Mouse (Mus musculus) liver, embryonic 18 days (tissue): ENCODE data around the gene Mroh8. TPM values are rescaled to one million over a fixed set of nuclear protein-coding genes. Genes with fewer than 3 reads are reported as not detected.

ENCODE experiments used
- polyA plus RNA-seq: library from polyadenylated mRNA; depleted of rRNA; stranded (reverse); fragments of >200 nt; gene quantifications from 2 replicates; pipeline ENCODE4 v1.2.3, GENCODE M21; 2012; rRNA removed

Gene Mroh8
- polyA plus RNA-seq: 0.10 TPM in 2 replicates

GRCm38 (mm10) chr2:157279416-157279800 is at the start of gene Mroh8:
Mroh8 (minus strand) TSS chr2:157279549.

GRCm38 (mm10) chr2:157278717-157279415 is 483 bp downstream of the Mroh8 start, which contains the start of gene Rpn2:
Rpn2 (plus strand) TSS chr2:157279017.

GRCm38 (mm10) chr2:157204366-157205218 is 74.8 kb downstream of the Mroh8 start, which contains the start of gene Rbl1:
Rbl1 (minus strand) TSS chr2:157204534.

Other genes starting within 250 kb of the Mroh8 start
- 0.85 and 1.2 TPM in 2 replicates for gene Soga1, start 200.3 kb downstream of the Mroh8 start, polyA plus RNA-seq
- gene Tldc2, start 192.5 kb downstream of the Mroh8 start, polyA plus RNA-seq: not detected in 2 replicates
- 18.8 and 20.4 TPM in 2 replicates for gene Samhd1, start 144.3 kb downstream of the Mroh8 start, polyA plus RNA-seq
- 7.8 and 8.0 TPM in 2 replicates for gene Rbl1, start 75.0 kb downstream of the Mroh8 start, polyA plus RNA-seq
- gene Rpn2, start 532 bp downstream of the Mroh8 start, polyA plus RNA-seq: 102 and 109 TPM in 2 replicates
- gene Ghrh, start 68.0 kb upstream of the Mroh8 start, polyA plus RNA-seq: 0.07 TPM in 1 of 2 replicates, not detected in the other
- gene Manbal, start 88.0 kb upstream of the Mroh8 start, polyA plus RNA-seq: 16.7 and 17.3 TPM in 2 replicates
- gene Src, start 138.9 kb upstream of the Mroh8 start, polyA plus RNA-seq: 2.8 and 3.0 TPM in 2 replicates